In the genomic region with DNA sequence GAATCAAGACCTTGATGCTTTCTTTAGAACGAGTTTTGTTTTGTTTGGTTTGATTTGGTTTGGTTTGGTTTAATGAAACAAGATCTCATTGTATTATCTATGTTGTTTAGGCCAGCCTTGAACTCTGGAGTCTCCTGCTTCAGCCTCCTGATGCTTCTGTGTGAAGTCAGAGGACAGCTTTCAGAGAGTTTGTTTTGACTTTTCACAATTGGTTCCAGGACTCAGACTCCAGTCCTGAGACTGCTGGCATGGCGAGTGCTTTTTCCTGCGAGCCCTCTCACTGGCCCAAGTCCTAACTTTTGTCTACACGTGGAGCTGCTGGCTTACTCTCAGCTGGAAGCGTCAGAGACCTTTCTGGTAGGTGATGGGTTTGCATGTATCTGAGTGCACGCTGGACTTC, we compare ENCODE assay signal across 16 mouse cellular contexts.
"Had no signal": no experiment of that assay in that cellular context is flagged by ENCODE, and none has a peak within 500 bp of the region (broad histone marks: within the 10 kb centered on the region; RNA-seq: fewer than 3 reads in every experiment).

No protein-coding gene starts in this region.

- H3K27ac ChIP-seq: neural tube, embryonic 13.5 days; neural tube, embryonic 15.5 days; stomach, embryonic 15.5 days; stomach, postnatal 0 days had no signal

- H3K27me3 ChIP-seq: neural tube, embryonic 13.5 days; neural tube, embryonic 15.5 days; stomach, embryonic 15.5 days had no signal

- H3K9me3 ChIP-seq: neural tube, embryonic 13.5 days; neural tube, embryonic 15.5 days; stomach, embryonic 15.5 days had no signal

- H3K4me2 ChIP-seq: neural tube, embryonic 13.5 days; neural tube, embryonic 15.5 days; stomach, embryonic 15.5 days had no signal

- H3K36me3 ChIP-seq: neural tube, embryonic 13.5 days; neural tube, embryonic 15.5 days; stomach, embryonic 15.5 days had no signal

- H3K4me1 ChIP-seq: stomach, embryonic 15.5 days had no signal

- H3K9ac ChIP-seq: neural tube, embryonic 13.5 days; neural tube, embryonic 15.5 days; stomach, embryonic 15.5 days had no signal

- H3K4me3 ChIP-seq: neural tube, embryonic 13.5 days; neural tube, embryonic 15.5 days; stomach, embryonic 15.5 days had no signal

- DNase-seq: retina, postnatal 1 day; right cerebral cortex, adult 18-20 months; right cerebral cortex, postnatal 14 days; right cerebral cortex, postnatal 25 days; right cerebral cortex, postnatal 4 days; spleen, adult 18-20 months; thymus, adult 18-20 months; thymus, adult 2 months; thymus, postnatal 14 days; thymus, postnatal 25 days; thymus, postnatal 36 days; thymus, postnatal 4 days had no signal
